Mouse (Mus musculus) adrenal gland, adult 18-20 months (tissue): ENCODE data around the gene Ddx60. TPM values are rescaled to one million over a fixed set of nuclear protein-coding genes. Genes with fewer than 3 reads are reported as not detected.
"Not testable (repeated sequence)": the region's sequence is repeated elsewhere in the genome, so short reads cannot be mapped to it uniquely, and the experiment has no call there.

Source experiments
- DNase-seq, 2 experiments: peaks; one replicate each; pipeline ENCODE4 v3.0.0; 2021 to 2022; ENCODE audit warnings: low spot score in 2 of 2
- long read RNA-seq, 2 experiments: library from polyadenylated mRNA; stranded (forward); transcript quantifications; one replicate each; pipeline ENCODE4 v2.0.0; 2021
- total RNA-seq, 2 experiments: library from RNA; stranded (reverse); gene quantifications; 1 replicate in 1 of 2; 2 replicates in 1 of 2; pipeline ENCODE4 v1.2.3; 2021

The Ddx60 gene
- total RNA-seq = 1 to 10 TPM; 2.9 TPM
- long read RNA-seq, experiment 1 = 0 reads
- long read RNA-seq, experiment 2, partial matches to known transcripts = 1 of 5 reads
- long read RNA-seq, experiment 2, other reads (novel, unspliced or antisense) = 4 of 5 reads

DNA sequence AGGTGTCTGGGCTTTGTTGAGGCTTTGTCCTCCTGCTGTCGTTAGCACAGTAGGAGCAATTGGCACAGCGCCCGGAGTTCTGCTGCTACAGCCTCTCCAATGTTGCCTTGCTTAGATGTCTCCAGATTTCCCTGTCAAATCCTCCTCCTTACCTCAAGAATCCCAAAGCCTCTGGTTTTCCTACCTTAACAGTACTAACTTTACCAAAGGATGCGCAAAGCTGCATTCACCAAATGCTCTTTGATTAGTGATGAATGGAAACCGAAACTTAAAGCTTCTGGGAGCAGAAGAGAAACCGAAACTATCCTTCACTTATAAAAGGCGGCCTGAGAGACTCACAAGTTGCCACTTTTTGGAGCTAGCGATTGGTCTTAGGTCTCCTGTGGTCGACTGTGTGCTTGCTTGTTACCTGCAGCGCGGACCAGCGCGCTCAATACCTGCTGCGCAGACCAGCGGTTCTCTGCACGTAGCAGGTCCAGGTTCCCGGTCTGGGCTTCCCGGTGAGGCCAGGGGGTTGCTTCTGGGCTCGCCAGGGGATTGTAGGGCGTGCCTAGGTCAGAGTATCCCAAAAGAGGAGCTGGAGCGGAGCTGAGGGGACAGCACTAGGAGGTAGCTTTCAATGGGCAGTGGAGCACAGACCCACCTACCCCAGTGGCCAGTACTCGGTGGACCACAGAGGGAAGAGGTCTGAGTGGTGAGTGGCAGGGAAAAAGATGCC is at the start of gene Ddx60:
TSS of gene Ddx60 (plus strand) at position 311 of the 718 bp plus-strand sequence.
- peak; percentile 73 to 77 for DNase-seq

DNA sequence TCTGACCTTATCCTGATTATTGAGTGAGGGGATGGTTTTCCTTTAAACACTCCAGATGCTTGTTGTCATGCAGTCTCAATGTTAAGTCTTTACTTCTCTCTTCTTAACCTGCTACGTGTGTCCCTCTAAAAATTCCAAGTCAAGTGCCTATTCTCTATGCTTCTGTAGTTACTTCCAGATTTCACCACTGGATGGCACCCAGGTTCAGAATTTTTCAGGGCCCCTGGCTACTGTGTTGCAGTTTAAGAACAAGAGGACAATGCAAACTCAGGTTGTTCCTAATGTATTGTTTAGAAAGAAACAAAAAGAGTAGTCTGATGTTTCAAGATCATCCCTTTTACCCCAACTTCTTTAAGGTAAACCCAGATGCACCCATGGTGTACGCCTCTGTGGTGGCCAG is 33.8 kb upstream of the Ddx60 start:
- peak; percentile 48 to 53 for DNase-seq

DNA sequence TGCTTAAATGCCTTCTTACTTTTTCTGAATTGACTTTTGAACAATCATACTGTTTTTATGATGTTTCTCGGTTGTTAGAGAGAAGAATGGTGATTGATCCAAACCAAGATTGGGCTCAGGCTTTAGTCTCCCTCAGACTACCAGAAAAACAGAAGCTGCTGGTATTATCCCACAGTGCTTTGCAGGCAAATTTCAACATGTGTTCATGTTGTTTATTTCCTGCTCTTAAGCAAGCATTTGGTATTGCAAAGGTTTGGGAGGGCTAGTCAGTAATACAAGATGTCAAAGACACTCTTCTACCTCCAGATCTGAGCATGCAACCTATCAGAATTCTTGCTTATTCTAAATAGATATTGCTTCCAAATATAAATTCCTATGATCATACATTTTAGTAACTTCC is 31.1 kb upstream of the Ddx60 start:
- no peak for DNase-seq

DNA sequence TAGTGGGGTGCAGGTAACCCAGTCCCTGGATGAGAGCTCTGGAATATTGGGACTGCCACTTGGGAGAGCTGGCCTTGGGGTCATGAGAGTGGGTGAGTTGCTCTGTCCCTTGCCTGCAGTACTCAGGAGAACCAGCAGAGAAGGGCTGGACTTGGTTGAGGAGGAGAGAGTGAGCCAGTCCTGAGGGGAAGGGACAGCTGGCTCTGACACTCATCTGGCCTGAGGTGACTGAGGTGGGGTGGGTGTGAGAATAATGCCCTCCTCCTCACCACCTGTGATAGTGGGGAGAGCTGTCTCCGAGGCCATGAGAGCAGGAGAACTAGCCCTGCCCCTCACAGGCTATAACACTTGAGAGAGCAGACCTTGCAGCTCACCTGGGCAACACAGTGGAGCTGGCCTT is 30.5 kb upstream of the Ddx60 start:
- no peak for DNase-seq

DNA sequence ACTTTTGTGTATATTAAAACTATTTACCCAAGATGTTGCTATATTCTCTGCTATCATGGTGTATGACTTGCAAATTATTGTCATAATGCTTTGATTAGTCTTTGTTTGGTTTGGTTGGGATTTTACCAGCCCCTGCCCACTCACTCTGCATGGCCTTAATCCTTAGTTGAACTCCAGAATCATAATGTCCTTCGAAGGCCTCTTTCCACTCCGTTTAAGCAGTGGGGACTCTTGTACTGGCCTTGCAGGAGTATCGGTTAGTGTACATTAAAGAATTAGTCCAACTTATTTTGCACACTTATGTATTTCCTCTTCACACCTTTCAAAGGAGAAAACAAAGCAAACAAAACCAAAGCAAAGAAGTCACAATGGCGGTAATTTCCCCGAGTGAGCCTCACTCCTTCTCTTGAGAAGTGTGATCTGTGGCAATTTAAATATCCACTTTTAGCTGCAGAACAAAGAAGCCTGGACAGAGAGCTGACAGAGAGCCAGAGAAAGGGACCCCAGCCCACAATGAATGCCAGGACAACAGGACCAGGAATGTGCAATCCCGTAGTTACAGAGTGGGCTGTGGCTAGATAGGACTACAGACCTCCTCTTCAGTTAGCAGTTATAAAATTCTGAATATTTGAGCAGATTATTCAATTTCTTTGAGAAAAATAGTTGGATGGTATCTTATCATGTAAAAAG is 26.7 kb upstream of the Ddx60 start:
- no peak for DNase-seq

DNA sequence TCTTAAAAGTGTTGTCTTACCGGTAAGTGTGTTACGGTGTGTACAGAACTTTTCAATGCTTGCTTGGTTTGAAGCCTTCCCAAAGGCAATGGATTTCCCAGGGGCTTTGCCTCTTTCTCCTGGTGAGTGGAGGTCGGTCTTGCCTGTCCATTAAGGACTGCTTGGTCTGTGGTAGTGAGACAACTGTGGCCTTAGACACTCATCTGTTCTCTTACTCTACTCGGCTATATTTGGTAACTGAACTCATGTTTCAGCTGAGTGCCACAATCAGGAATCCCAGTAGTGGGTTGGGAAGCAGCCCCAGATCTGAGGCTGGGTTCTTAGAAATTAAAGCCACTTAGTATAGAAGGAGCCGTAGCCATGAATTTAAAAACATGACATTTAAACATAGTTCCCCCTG is 25.4 kb upstream of the Ddx60 start, which contains the start of gene Palld:
TSS of gene Palld (minus strand) at position 170 of the 400 bp plus-strand sequence.
- DNase-seq = no peak

DNA sequence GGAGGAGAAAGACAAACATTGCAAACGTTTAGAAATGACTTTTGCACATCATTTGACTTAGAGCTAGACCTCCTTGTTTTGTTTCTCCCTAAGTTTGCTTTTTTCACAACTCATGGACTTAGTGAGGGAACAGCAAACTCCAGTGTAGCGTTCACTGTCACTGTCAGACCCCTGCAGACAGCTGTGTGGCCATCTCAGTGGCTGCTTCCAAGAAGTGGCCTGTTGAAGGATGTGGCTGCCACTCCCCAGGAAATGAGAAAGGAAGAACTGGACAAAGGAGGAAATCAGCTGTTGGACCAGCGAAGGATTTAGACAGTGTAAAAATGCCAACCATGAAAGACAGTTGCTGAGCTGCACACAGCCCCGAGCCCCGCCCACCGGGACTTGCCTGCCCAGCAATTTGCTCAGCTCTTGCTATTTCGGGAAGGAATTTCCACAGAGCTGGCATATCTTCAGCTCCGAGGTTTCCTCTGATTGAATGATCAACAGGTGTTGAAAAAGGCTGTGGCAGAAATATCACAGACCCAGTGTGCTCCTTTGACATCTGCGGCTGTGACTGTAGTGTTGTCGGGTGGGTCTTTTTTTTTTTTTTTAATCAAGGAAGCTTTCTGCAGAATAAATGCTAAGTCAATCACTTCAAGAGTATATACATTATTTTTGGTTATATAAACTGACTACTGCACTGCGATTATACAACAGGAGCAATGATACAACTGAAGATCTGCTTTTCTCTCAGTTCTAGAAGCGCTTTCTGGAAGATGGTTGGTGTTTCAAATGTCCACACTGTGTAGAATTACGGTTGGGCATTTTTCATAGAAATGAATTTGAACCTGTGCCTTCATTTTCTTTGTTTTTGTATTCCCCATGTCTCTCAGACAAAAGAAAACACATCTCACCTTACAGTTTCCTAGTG is 19.3 kb upstream of the Ddx60 start:
- DNase-seq = peak in 1 of 2 experiments; percentile 31

DNA sequence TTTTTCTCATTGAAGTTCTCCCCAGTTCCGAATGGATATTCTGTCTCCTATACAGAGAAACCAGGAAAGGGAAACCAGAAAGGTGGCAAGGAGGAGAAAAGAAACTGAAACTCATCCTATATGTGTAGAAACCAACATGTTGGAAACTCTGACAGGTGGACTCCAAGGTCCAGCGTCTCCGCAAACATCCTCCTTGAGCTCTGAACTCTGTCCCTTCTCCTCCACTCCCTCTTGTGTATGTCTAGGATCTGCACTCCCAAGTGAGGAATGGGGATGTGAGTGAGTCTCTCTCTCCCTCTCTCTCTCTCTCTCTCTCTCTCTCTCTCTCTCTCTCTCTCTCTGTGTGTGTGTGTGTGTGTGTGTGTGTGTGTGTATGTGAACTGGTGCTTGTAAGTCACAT is 18.6 kb upstream of the Ddx60 start:
- DNase-seq = no peak

DNA sequence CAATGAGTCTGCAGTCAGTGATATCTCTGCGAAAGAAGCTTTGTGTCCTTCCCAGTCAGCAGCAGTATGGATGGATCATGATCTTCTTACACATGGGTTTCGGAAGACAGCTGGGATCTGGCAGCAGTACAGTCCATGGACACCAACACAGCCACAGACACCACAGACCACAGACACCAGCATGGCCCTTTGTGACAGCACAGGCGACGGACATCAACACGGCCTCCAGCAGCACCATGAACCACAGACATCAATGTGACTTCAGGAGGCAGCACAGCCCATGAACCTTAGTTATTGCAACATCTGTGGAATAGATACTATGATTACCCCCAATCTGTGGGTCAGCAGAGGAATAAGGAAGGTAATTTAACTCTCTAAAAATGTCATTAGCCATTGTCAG is 15.1 kb upstream of the Ddx60 start:
- no peak for DNase-seq

DNA sequence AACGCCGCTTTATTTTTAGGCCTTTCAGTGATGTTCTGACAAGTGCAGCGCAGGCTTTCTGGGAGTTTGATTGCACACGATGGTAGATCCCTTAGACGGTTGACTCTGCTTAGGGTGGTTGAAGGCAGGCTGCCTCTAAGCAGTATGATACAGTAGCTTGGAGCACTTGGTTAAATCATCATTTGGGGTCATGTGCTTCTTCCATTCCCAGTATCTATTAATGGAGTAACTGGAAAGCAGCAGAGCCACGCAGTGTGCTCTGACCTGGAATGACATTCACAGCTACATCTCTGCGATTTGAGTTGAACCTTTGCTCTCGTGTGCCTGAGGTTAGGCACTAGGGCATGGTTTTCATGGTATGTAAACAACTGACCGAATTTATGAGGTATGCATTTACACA is 13.9 kb upstream of the Ddx60 start:
- DNase-seq = no peak

DNA sequence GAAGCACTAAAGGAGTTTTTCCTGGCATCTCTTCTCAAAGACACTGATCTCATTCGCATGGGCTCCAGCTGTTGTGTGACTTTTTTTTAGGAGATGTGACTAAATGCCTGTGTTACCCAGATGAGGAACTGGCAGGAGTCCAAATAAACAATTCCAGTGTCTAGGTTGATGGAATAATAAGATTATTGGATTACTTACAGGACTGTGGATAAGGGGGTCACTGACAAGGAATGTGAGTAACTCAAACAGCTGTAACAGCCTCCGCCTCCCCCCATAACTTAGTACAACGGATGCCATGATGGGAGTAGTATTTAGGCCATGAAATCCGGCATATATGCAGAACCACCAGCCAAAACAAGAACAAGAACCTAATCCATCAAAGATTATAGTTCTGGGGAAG is 10.6 kb upstream of the Ddx60 start:
- DNase-seq = no peak

DNA sequence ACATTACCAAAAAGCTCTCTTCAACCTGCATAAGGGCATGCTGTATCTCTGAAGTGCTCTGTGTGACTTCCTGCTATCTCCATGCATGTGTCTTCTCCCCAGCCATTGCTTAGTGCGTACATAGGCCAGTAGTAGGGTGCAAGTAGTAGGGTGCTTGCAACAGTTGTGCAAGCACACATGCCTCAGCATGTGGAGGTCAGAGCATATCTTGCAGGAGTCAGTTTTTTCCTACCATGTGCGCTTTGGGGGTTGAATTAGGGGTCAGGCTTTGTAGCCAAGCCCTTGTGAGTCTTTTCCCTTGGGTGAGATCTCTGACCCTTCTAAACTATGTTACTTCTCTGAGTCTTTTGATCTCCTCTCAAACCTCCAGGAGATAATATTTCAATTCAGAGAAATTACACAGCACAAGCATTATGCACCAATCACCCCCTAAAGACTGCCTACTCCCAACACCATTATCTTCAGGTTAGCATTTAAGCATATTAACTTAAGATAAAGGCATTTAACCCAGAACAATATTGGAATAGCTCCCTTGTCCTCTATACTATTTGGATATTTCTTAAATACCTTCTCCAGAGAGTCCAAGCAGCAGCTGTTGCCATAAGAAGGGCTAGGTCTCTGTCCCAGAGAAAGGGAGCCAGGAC is 8.6 kb upstream of the Ddx60 start:
- no peak for DNase-seq

DNA sequence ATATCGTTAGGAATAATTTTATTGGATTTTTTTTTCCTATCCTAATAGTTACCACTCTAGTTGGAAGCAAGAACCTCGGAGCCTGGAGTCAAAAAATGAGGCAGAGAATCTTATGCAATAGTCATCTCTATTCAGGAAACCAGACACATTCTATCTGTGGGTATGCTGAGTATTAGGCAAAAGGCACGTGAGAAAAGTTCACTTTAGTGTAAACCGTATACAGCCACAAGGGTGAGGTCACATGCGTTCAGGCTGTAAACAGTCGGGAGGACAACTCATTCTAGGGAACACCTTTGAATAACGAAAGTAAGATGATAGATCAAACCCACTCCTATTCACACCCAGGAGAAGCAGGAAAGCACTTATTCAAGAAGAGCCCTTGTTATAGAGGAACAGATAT is 7.5 kb upstream of the Ddx60 start:
- no peak for DNase-seq

DNA sequence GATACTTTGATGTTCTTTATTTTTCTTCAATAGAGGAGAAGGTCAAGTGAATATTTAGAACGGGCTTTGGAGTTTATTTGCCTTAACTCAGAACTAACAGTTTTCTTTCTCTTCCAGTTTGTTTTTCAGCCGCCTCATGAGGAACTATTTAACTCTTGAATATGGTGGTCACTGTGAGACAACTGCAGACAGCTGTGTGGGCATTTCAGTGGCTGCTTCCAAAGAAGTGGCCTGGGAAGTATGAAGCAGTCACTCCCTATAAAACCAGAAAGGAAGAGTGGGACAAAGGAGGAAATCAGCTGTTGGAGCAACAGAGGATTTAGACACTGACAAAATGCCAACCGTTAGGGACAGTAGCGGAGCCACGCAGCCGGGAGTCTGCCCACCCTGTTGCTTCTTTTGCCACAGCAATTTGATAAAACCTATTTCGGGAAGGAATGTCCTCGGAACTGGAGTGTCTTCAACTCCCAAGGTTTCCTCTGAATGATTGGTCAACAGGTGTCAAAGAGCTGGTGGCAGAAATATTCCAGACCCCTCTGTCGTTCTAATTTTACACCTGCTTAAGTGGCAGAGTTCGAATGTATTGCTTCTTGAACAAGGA is 6.3 kb upstream of the Ddx60 start:
- DNase-seq = no peak

DNA sequence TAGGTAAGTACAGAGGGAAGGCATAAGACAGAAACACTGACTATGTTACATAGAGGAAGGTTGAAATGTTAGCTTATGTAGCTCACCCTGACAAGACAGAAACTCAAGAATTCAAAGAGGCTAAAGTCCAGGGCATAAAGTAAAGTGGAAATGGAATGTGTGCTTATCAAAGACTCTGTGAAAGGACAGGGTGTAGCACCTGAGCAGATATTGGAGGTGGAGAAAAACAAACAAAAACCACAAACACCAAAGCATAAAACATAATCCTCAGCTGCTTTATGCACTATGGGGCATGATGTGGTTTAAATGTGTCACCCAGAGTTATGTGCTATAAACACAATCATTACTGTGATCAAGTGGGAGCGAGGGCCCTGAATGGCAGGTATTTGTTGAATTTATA is 3.4 kb upstream of the Ddx60 start:
- DNase-seq = no peak

DNA sequence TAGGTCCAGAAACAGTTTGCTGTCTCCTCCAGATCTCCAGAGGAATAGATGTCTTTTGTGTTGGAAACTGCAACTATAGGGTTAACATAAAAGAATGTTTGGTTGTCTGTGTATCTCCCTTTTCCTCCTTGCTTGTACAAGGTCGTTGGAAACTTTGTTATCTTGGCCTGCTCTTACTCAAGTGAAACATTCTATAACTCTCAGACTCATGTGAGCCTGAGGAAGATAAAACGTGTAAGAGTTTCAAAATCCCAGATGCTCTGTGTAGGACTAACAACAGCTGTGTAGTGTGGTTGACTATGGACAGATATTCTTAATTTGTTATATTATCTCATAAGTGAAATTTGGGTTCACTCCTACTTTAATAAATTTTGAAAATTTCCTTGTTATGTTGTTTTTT is 5.4 kb downstream of the Ddx60 start:
- no peak for DNase-seq

DNA sequence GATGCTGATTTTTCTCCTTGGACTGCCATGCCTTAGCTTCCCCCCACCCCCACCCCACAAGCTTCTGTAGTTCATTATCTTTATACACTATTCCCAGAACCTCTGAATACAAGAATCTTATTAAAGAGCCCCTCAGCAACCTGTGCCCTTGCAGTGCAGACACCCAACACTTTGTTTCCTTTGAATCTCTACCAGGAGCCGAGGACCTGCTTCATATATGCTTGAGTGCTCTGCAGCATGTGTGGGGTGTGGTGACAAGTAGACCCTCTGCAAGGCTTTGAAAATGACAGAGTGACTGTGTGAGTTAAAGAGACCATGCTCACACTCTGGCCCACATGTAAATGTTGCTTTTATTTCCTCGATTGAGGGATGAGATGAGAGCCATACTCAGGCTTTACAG is 9.7 kb downstream of the Ddx60 start:
- no peak for DNase-seq

DNA sequence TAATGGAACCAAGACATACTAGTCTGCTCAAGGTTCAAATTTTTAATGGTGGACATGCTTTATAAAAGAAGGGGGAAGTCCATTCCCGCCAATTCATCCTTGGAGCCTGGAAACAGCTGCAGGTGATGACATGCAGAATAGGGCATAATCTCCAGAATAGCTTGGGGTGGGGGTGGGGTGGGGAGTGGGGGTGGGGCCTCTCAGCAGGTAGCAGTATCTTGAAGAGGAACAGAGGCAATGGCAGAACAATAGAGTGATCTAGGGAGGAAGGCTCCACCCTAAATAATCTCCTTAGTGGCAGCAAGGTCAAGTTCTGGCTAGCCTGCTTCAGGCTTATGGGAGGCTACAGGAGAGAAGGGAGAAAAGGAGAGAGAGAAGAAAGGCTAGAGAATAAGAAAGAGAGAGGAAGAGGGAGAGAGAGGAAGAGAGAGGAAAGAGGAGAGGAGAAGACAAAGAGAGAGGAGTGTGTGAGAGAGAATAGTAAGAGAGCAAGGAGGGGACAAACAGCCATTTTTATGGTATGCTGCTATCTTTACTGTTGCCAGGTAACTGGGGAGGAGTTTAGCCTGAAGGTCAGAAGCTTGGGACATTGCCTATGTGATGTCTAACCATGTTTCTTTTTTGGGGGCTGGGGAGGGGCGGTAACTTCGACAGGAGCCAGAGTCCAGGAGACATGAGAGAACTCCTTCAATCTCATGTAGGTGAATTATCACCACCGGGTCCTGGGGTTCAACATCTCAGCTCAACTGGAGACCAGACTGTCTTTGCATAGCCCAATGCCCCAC is 36.9 kb downstream of the Ddx60 start:
- DNase-seq = not testable (repeated sequence)

DNA sequence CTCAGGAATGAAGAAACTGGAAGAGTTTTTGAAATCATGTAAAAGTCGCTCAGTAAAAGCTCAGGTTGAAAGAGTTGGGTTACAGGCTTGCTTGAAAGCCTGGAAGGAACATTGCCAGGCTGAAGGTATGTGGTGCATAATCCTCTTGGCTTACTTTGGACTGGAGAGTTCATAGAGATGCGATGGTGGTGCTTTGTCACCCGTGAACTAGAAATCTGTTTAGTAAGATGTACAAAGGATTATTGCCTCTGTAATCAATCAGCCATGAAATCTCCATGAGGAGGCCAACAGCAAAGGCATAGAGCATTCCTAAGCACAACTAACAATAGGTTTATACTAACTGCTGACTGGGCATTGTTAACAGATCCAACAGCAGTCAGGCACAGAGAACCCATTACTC is 41.7 kb downstream of the Ddx60 start:
- DNase-seq = no peak

DNA sequence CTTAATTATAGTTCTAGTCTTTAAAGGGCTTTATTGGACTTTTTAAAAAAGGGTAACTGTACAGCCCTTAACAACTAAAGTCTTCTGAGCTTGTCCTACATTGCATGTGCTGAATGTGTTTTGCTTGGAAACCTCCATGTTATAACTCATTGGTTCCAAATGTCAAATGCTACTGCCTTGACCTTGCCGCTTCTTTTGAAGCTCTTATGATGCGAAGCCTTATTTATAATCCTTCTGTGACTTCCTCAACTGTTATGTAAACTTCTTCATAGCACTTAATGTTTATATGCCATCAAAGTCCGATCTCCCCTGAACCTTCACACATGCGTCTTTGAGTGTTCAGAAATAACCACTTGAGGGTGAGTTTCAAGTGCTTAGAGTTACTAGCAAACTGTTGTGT is 57.1 kb downstream of the Ddx60 start:
- DNase-seq = no peak
